Mouse (Mus musculus): Measurements from ENCODE around the gene Slc39a11. TPM values are rescaled to one million over a fixed set of nuclear protein-coding genes. Genes with fewer than 3 reads are reported as not detected.

Gene Slc39a11
- polyA plus RNA-seq, 1 experiment from 2014 or later: 41.6 TPM

DNA sequence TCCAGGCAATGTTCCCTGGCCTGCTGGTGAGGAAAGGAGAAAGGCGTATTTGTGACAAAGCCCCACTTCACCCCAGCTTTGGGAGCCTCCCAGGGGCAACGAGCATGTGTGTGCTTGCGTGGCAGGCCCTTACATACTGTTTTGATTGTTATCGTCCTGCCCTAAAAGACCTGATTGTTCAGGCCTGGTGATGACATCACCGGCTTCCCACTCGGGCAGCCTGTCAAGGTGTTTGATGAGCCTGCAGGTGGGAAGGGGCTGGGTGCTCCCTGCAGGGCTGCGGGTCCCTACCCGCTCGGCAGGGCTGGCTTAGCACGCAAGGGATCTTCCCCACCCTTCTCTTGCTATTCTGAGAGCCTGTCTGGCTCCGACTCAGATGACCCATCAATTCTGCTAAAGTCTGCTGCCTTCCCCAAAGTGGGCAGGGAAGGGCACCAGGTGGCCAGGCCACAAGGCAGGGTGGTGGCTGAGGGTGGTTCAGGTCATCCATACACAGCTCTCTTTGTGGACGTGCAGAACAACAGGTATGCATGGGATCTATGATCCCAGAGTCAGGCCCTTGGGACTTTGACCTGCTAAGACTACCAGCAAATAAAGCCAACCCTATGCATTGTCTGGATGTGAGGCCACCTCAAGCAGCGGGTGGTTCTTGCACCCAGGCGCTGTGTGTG lies 390.0 kb downstream of the Slc39a11 start:
- H3K9me3 ChIP-seq (ENCODE audit: control insufficient read depth, low read length): no peaks in the 10 kb centered on the region
- no peak overlapping the region for H3K9ac ChIP-seq (replicated peaks; ENCODE audit: low read depth, low read length)
- no peak overlapping the region for H3K27ac ChIP-seq (ENCODE audit: low read length)
- no peak overlapping the region for H3K4me2 ChIP-seq (ENCODE audit: low read length)
- H3K4me1 ChIP-seq (replicated peaks; ENCODE audit: control insufficient read depth, insufficient read depth, low read length): peaks cover 16% of the 10 kb centered on the region
- 65% methylated on average over 14 of the region's 14 CpGs for WGBS
- H3K4me3 ChIP-seq (replicated peaks; ENCODE audit: low read length): no peak overlapping the region
- H3K27me3 ChIP-seq (replicated peaks; ENCODE audit: control insufficient read depth, insufficient read depth, low read length): no peaks in the 10 kb centered on the region
- H3K36me3 ChIP-seq (ENCODE audit: control insufficient read depth, insufficient read depth): no peaks in the 10 kb centered on the region
- ATAC-seq: no peak

DNA sequence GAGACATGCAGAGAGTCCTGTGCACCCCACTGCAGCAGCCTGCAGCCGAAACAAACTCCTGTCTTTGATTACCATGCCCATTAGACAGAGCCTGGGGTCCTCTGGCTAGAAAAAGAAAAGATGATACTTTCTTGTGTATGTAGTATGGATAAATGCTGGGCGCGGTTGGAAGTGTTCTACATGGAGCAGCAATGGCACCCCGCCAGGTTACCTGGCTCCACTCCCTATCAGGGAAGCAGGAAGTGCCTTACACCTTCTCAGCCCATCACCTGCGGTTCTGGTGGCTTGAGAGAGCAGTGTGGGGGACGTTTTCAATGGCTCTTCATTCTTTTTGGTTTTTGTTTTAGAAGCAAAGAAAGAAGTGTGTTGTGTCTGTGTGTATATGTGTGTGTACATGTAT lies 391.9 kb downstream of the Slc39a11 start:
- H3K27me3 ChIP-seq (replicated peaks; ENCODE audit: control insufficient read depth, insufficient read depth, low read length): no peaks in the 10 kb centered on the region
- no peak overlapping the region for H3K4me3 ChIP-seq (replicated peaks; ENCODE audit: low read length)
- no peak overlapping the region for H3K4me2 ChIP-seq (ENCODE audit: low read length)
- WGBS: 81% methylated on average over 6 of the region's 6 CpGs
- no peaks in the 10 kb centered on the region for H3K36me3 ChIP-seq (ENCODE audit: control insufficient read depth, insufficient read depth)
- H3K9me3 ChIP-seq (ENCODE audit: control insufficient read depth, low read length): no peaks in the 10 kb centered on the region
- H3K4me1 ChIP-seq (replicated peaks; ENCODE audit: control insufficient read depth, insufficient read depth, low read length): peaks cover 13% of the 10 kb centered on the region
- no peak overlapping the region for H3K9ac ChIP-seq (replicated peaks; ENCODE audit: low read depth, low read length)
- no peak for ATAC-seq
- no peak overlapping the region for H3K27ac ChIP-seq (ENCODE audit: low read length)

DNA sequence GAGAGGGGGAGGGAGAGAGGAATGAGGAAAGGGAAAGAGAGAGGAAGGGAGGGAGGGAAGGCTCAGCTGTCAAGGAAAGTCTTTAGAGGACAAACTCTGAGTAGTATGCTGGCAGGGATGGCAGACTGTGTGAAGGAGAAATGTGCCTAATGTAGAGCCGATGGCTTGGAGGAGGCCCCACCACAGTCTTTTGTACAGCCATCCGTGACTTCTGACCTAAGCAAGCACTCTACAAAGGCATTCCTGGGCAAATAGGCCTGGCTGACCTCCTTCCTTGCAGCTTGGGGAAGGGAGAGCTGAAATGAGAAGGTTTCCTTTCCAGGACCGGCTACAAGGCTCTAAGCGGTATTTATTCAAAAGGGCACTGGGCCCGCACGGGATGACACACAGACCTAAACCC lies 395.2 kb downstream of the Slc39a11 start:
- Histone ChIP-seq H3K36me3 (ENCODE audit: control insufficient read depth, insufficient read depth) (no peaks in the 10 kb centered on the region), H3K27ac (ENCODE audit: low read length) (no peak overlapping the region), H3K4me2 (ENCODE audit: low read length) (no peak overlapping the region), H3K4me1 (replicated peaks; ENCODE audit: control insufficient read depth, insufficient read depth, low read length) (no peaks in the 10 kb centered on the region), H3K27me3 (replicated peaks; ENCODE audit: control insufficient read depth, insufficient read depth, low read length) (no peaks in the 10 kb centered on the region), H3K9ac (replicated peaks; ENCODE audit: low read depth, low read length) (no peak overlapping the region), H3K4me3 (replicated peaks; ENCODE audit: low read length) (no peak overlapping the region), H3K9me3 (ENCODE audit: control insufficient read depth, low read length) (no peaks in the 10 kb centered on the region)
- 50% methylated on average over 6 of the region's 6 CpGs for WGBS
- no peak for ATAC-seq

DNA sequence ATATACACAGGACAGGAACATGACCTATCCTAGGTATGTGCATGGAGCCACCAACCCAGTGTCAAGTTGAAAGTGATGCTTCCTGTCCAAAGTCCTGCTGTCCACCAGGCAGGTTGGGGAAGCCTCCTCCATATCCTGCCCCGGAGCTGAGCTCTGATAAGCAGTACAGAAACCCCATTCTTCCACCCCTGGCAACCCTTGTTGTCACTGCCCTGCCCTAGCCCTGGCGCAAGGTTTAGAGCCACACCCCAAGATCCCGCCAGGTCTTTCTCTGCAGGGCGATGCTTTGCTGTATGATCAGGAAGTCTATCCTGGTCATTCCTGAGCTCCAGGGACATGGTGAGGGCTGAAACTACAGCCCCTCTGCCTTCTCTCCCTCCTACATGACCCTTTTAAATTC lies 396.7 kb downstream of the Slc39a11 start:
- no peak for ATAC-seq
- H3K4me1 ChIP-seq (replicated peaks; ENCODE audit: control insufficient read depth, insufficient read depth, low read length): no peaks in the 10 kb centered on the region
- H3K27ac ChIP-seq (ENCODE audit: low read length): no peak overlapping the region
- H3K36me3 ChIP-seq (ENCODE audit: control insufficient read depth, insufficient read depth): no peaks in the 10 kb centered on the region
- WGBS: 93% methylated on average over 4 of the region's 4 CpGs
- no peak overlapping the region for H3K4me2 ChIP-seq (ENCODE audit: low read length)
- H3K9me3 ChIP-seq (ENCODE audit: control insufficient read depth, low read length): no peaks in the 10 kb centered on the region
- no peak overlapping the region for H3K9ac ChIP-seq (replicated peaks; ENCODE audit: low read depth, low read length)
- H3K4me3 ChIP-seq (replicated peaks; ENCODE audit: low read length): no peak overlapping the region
- H3K27me3 ChIP-seq (replicated peaks; ENCODE audit: control insufficient read depth, insufficient read depth, low read length): no peaks in the 10 kb centered on the region

DNA sequence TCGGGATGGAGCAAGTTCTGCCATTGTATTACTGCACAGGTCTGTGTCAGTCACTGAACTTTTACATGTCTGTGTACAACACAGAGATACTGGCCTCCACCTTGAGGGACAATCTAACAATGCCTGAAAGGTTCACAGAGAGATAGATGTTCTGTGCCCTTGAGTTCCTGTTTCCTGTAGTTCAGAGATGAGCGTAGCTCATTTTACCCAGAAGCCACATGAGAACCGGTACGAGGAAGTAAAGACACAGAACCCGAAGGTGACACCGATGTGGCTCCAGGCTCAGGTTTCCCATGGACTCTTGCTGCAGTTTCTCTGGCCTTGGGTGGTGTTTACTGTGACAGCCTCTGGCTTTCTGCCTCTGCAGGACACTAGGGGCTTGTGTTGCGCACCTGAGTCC lies 398.7 kb downstream of the Slc39a11 start:
- Histone ChIP-seq H3K9me3 (ENCODE audit: control insufficient read depth, low read length) (no peaks in the 10 kb centered on the region), H3K27me3 (replicated peaks; ENCODE audit: control insufficient read depth, insufficient read depth, low read length) (no peaks in the 10 kb centered on the region), H3K4me1 (replicated peaks; ENCODE audit: control insufficient read depth, insufficient read depth, low read length) (no peaks in the 10 kb centered on the region), H3K27ac (ENCODE audit: low read length) (no peak overlapping the region), H3K36me3 (ENCODE audit: control insufficient read depth, insufficient read depth) (no peaks in the 10 kb centered on the region), H3K9ac (replicated peaks; ENCODE audit: low read depth, low read length) (no peak overlapping the region), H3K4me2 (ENCODE audit: low read length) (no peak overlapping the region), H3K4me3 (replicated peaks; ENCODE audit: low read length) (no peak overlapping the region)
- no peak for ATAC-seq
- 92% methylated on average over 7 of the region's 7 CpGs for WGBS

DNA sequence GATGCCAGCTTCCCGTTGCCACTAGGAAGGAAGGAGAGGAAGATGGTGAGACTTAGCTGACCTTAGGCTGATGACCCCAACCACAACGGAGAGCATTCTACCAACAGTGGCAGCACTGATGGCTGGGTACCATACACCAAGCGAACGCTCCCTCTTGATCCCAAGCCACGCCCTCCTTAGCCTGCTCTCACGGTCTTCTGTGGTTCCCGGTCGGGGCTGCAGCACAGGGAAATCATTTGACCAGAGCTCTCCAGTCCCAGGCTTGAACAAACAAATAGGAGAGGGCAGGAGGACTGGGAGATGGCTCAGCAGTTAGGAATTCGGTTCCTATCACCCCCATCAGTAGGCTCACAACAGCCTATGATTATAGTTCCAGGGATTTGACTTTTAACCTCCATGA lies 403.4 kb downstream of the Slc39a11 start:
- Histone ChIP-seq H3K27ac (ENCODE audit: low read length) (no peak overlapping the region), H3K9me3 (ENCODE audit: control insufficient read depth, low read length) (no peaks in the 10 kb centered on the region), H3K27me3 (replicated peaks; ENCODE audit: control insufficient read depth, insufficient read depth, low read length) (no peaks in the 10 kb centered on the region), H3K4me2 (ENCODE audit: low read length) (no peak overlapping the region), H3K4me3 (replicated peaks; ENCODE audit: low read length) (no peak overlapping the region), H3K4me1 (replicated peaks; ENCODE audit: control insufficient read depth, insufficient read depth, low read length) (no peaks in the 10 kb centered on the region), H3K9ac (replicated peaks; ENCODE audit: low read depth, low read length) (no peak overlapping the region), H3K36me3 (ENCODE audit: control insufficient read depth, insufficient read depth) (no peaks in the 10 kb centered on the region)
- WGBS: 81% methylated on average over 9 of the region's 9 CpGs
- ATAC-seq: no peak

DNA sequence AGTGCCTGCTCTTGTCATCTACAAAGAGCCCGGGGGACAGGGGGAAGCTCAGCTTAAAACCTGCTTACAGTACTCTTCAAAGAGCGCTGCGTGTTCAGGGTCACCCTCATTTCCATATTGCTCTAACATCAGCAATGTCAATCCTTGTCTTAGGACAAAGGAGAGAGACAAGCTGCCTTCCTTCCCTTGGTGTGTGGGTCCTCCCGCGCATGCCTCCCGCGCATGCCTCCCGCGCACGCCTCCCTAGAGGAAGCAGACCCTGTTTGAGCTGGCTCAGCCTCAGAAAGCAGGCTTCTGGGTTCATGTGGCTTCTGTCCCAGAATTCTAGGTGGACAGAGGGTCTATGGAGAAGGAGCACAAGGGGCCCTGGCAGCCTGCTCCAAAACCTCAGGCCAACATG lies 404.2 kb downstream of the Slc39a11 start:
- Histone ChIP-seq H3K9me3 (ENCODE audit: control insufficient read depth, low read length) (no peaks in the 10 kb centered on the region), H3K4me3 (replicated peaks; ENCODE audit: low read length) (no peak overlapping the region), H3K36me3 (ENCODE audit: control insufficient read depth, insufficient read depth) (no peaks in the 10 kb centered on the region), H3K27ac (ENCODE audit: low read length) (no peak overlapping the region), H3K27me3 (replicated peaks; ENCODE audit: control insufficient read depth, insufficient read depth, low read length) (no peaks in the 10 kb centered on the region), H3K9ac (replicated peaks; ENCODE audit: low read depth, low read length) (no peak overlapping the region), H3K4me1 (replicated peaks; ENCODE audit: control insufficient read depth, insufficient read depth, low read length) (no peaks in the 10 kb centered on the region), H3K4me2 (ENCODE audit: low read length) (no peak overlapping the region)
- WGBS: 70% methylated on average over 10 of the region's 10 CpGs
- ATAC-seq: no peak

DNA sequence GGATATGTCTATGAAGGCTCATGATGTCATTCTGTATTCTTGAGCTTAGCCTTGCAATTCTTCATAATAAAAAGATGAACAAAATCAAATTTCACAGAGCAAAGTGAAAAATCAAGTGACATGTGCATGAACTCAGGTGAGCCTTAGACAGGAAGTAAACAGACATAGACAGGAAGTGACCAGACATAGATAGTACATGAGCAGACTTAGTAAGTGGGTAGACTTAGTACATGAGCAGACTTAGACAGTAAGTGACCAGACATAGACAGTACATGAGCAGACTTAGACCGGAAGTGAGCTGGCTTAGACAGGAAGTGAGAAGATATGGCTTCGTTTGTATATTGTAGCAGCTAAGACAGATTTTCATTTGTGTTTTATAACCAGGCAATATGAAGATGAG lies 415.4 kb downstream of the Slc39a11 start:
- Histone ChIP-seq H3K9ac (replicated peaks; ENCODE audit: low read depth, low read length) (no peak overlapping the region), H3K27ac (ENCODE audit: low read length) (no peak overlapping the region), H3K36me3 (ENCODE audit: control insufficient read depth, insufficient read depth) (no peaks in the 10 kb centered on the region), H3K4me1 (replicated peaks; ENCODE audit: control insufficient read depth, insufficient read depth, low read length) (peaks cover 12% of the 10 kb centered on the region), H3K4me2 (ENCODE audit: low read length) (no peak overlapping the region), H3K9me3 (ENCODE audit: control insufficient read depth, low read length) (no peaks in the 10 kb centered on the region), H3K4me3 (replicated peaks; ENCODE audit: low read length) (no peak overlapping the region), H3K27me3 (replicated peaks; ENCODE audit: control insufficient read depth, insufficient read depth, low read length) (no peaks in the 10 kb centered on the region)
- ATAC-seq: no peak
- WGBS: 87% methylated on average over 2 of the region's 2 CpGs

DNA sequence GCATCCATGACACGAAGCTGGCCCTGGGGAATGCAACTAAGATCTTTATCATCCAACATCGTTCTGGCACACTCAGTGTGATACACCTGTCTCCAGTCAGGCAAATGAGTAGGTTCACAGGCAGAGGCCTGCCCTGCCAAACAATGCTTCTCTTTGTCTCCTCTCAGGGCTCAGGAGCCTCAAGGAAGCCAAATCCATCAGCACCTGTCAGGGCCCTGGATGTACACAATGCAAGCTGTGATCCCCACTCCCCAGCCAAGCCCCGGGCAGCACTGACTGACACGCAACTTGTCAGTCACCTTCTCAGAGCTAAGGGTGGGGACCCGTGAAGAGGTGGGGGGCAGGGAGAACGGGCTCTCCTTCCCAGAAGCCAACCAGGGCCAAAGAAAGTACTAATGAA lies 417.8 kb downstream of the Slc39a11 start:
- H3K27ac ChIP-seq (ENCODE audit: low read length): no peak overlapping the region
- WGBS: 8% methylated on average over 6 of the region's 6 CpGs

More for the DNA sequence above, 417.8 kb downstream of the Slc39a11 start:
- Histone ChIP-seq H3K27me3 (replicated peaks; ENCODE audit: control insufficient read depth, insufficient read depth, low read length) (no peaks in the 10 kb centered on the region), H3K9ac (replicated peaks; ENCODE audit: low read depth, low read length) (no peak overlapping the region), H3K4me2 (ENCODE audit: low read length) (no peak overlapping the region), H3K9me3 (ENCODE audit: control insufficient read depth, low read length) (no peaks in the 10 kb centered on the region), H3K4me1 (replicated peaks; ENCODE audit: control insufficient read depth, insufficient read depth, low read length) (peaks cover 12% of the 10 kb centered on the region), H3K36me3 (ENCODE audit: control insufficient read depth, insufficient read depth) (no peaks in the 10 kb centered on the region), H3K4me3 (replicated peaks; ENCODE audit: low read length) (no peak overlapping the region)
- peak; percentile 59 for ATAC-seq

Measured in forebrain, embryonic 16.5 days (tissue).